Mouse (Mus musculus) urinary bladder, adult 18-20 months (tissue): ENCODE data around the gene 2310009B15Rik.

Experiments
- DNase-seq, 2 experiments: peaks; one replicate each; pipeline ENCODE4 v3.0.0; 2022; ENCODE audit warnings: low spot score in 2 of 2, mixed read lengths in 2 of 2

Gene 2310009B15Rik

GRCm38 (mm10) chr1:138842315-138842714, 14.3 kb downstream of the 2310009B15Rik start:
- no peak for DNase-seq

- DNase-seq = peak in 1 of 2 experiments; percentile 64
These were observed 15.2 kb downstream of the 2310009B15Rik start for GRCm38 (mm10) chr1:138841306-138842095.

- DNase-seq = no peak
These were observed 16.0 kb downstream of the 2310009B15Rik start for GRCm38 (mm10) chr1:138840440-138841305.

GRCm38 (mm10) chr1:138839809-138840430, 16.7 kb downstream of the 2310009B15Rik start:
- no peak for DNase-seq

GRCm38 (mm10) chr1:138839291-138839690, 17.4 kb downstream of the 2310009B15Rik start:
- no peak for DNase-seq

- no peak for DNase-seq
These were observed 18.6 kb downstream of the 2310009B15Rik start for GRCm38 (mm10) chr1:138837786-138838743.

- DNase-seq = no peak
These were observed 21.2 kb downstream of the 2310009B15Rik start for GRCm38 (mm10) chr1:138835355-138835900.

GRCm38 (mm10) chr1:138831309-138831708, 25.3 kb downstream of the 2310009B15Rik start:
- no peak for DNase-seq

- no peak for DNase-seq
These were observed 29.8 kb downstream of the 2310009B15Rik start for GRCm38 (mm10) chr1:138826841-138827240.

GRCm38 (mm10) chr1:138822985-138823322, 33.7 kb downstream of the 2310009B15Rik start:
- no peak for DNase-seq

- no peak for DNase-seq
These were observed 34.2 kb downstream of the 2310009B15Rik start for GRCm38 (mm10) chr1:138822255-138822984.
